Mouse (Mus musculus) ovary, postnatal 36 days (tissue): ENCODE results near the gene Fancc.
"Not testable (repeated sequence)": the region's sequence is repeated elsewhere in the genome, so short reads cannot be mapped to it uniquely, and the experiment has no call there.

Experiments used
- DNase-seq: peaks from one replicate; pipeline ENCODE4 v3.0.0; 2022; ENCODE audit warnings: low spot score, mixed read lengths

The Fancc gene

GRCm38 (mm10) chr13:63418148-63418547, 78.9 kb downstream of the Fancc start:
- DNase-seq = no peak

GRCm38 (mm10) chr13:63416824-63417223, 80.3 kb downstream of the Fancc start:
- DNase-seq = no peak

DNA sequence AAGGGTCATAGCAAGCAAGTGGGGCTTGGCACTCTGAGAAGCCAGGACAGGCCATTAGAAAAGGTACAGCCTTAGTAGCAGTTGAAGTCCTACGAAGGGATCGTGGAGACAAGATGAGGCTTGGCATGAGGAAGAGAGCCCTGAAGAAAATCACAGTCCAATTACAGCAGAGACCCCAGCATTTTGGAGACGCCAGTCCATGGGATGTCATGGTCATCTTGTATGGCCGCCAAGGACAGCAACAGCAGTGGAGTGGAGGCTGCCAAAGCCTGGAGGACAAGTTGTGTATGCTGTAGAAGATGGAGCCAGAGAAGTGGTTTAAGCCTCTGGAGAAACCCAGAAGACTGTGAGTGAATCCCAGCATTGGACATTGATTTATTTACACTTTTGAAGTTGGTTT, 84.4 kb downstream of the Fancc start:
- DNase-seq = no peak

GRCm38 (mm10) chr13:63411310-63412022, 85.6 kb downstream of the Fancc start:
- DNase-seq = no peak

- no peak for DNase-seq
Measured at GRCm38 (mm10) chr13:63410578-63411298, 86.3 kb downstream of the Fancc start.

- no peak for DNase-seq
Measured at GRCm38 (mm10) chr13:63405151-63405550, 91.9 kb downstream of the Fancc start.

DNA sequence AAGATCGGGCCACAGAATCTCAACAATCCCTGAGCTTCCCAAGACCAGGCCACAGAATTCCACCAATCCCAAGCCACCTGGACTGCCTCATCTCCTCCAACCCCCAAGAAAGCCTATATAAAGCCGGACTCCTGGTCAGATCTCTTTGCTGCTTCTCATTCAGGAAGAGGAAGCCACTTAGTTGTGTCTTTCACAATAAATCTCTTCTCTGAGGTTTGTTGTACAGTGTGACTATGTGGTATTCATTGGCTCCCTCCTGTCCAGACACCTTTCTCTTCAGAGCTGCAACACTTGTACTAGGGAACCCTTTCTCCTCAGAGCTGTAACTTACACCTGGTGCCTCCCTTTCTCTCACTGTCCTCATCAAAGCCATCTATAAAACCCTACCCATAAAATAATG, 92.4 kb downstream of the Fancc start:
- no peak for DNase-seq

- DNase-seq = no peak
Measured at GRCm38 (mm10) chr13:63402823-63403222, 94.3 kb downstream of the Fancc start.

DNA sequence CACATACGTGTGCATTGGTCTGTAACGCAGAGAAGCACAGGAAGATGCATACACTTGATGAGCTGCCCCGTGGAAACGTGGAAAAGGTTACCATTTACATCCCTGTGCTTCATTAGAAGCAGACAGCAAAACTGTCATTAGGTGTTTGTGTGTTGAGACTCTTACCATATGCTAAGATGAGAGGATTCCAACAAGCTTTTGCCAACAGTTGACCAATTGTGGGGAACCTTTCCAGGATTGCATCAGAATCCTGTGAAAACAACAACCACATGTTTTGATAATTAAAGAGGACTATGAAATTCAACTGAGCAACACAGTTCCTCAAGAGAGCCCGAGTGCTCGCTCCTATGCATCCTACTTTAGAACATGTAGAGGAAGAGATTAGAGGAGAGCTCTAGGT, 97.0 kb downstream of the Fancc start:
- DNase-seq = no peak

DNA sequence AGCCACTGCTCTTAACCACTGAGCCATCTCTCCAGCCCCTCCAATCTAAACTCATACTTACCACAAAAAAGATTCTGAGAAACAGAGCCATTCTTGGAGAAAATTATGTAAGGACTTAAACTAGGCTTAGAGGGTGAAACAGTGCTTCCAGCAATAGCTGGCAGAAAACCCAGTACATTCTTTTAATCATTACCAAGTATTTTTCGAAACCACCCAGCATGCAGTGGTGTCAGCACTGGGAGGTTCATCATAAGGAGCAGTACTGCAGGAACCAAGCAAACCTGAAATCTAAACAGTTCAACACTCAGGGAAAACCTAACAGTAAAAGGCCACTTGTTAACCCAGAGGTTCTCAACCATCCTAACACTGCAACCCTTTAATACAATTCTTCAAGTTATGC, 99.7 kb downstream of the Fancc start:
- DNase-seq = no peak

DNA sequence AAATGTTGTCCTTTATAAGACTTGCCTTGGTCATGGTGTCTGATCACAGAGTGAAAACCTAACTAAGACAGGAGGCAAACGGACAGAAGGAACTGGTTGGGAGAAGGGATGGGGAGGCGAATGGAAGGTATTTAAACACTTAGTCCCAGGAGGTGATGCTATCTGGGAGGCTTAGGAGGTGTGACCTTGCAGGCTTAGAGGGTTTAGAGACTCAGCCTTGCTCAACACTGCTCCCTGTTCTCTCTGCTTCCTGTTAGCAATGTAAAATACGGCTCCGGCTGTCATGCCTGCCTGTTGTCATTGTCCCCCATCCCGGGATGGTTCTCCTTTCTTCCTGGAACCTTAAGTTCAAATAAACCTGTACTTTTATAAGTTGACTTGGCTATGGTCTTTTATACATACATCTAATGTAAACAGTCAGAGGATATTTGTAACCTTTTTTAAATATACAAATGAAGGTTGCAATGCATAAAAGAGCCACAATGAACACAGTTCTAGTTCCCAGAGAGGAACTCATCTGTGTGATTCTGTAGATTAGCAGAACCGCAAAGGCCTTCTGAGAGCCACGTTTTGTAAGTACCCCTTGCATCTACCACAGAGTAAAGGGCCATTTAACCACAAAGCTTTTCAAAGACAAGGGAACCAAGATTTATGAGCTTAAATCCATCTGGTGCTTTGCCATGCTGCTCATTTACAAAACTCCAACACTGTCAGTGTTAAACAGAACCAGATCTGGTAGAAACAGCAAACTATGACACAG, 102.6 kb downstream of the Fancc start:
- no peak for DNase-seq

DNA sequence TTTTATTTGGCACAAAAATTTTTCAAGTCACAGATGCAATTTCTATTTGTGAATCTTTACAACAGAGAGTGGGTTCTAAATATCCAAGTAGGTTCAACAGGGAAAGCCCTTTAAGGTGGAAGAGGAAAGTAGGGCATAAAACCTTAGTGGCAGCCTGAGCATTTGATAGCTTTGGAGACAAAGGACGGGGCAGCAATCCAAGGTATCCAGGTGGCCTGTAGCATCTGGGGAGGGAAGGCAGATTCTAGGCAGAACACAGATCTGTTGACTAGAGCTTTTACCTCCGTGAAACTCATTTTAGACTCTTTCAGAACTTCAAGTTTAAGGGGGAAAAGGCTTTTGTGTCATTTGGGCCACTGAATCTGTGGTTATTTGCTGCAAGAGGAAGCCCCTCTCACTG, 111.8 kb downstream of the Fancc start:
- DNase-seq = no peak

DNA sequence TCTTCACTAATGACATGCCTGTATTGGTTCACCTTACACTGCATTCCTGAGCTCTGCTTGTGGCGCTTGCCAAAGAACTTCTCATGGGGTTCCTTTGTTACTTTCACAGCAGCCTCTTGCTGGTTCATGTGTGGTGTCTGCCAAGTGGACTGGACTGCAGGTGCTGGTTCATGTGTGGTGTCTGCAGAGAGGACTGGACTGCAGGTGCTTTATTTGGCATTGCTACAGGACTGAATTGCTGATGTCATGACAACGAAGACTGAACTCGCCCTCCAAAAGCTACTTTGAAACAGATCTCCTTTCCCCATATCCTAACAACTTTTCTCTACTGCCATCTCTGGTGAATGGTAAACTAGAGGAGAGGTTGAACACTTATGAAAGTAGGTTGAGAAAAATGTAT, 112.3 kb downstream of the Fancc start:
- DNase-seq = no peak

- no peak for DNase-seq
Measured at GRCm38 (mm10) chr13:63382206-63382605, 114.9 kb downstream of the Fancc start.

GRCm38 (mm10) chr13:63373460-63374166, 123.5 kb downstream of the Fancc start:
- no peak for DNase-seq

- no peak for DNase-seq
Measured at GRCm38 (mm10) chr13:63361755-63362154, 135.3 kb downstream of the Fancc start.

- no peak for DNase-seq
Measured at GRCm38 (mm10) chr13:63360111-63360885, 136.8 kb downstream of the Fancc start.

- DNase-seq = no peak
Measured at GRCm38 (mm10) chr13:63359393-63359792, 137.7 kb downstream of the Fancc start.

DNA sequence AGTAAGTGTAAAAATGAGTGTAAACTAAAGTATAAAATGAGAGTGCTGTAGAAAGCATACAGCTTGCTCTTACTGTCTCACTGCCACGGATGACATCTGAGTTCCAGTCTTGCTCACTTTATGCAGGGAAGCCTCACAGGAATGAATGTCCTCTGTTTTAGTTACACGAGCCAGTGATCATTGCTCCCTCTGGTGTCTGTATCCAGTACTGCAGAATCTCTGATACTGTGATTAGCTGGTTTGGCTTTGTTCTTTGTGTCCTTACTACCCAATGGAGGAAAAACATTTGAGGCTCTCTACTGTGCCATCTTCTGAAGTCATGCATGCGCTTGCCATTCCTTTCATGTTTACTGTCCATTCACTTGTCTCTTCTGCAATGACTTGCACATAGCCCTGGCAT, 140.5 kb downstream of the Fancc start:
- DNase-seq = no peak

DNA sequence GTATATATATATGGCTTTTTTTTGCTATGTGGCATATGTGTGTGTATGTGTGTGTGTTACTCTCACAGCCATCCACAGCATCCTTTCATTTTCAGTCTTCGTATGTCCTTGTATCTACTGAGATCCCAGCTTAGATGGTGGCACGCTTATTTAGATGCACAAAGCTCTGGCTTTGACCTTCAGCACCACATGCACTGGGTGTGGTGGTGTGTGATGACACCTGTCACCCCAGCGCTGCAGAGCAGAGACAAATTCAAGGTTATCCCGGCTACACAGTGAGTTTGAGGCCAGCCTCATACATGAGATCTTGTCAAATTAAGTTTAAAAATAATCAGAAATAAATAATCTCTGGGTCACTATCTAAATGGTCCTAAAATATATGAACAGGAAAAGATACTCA, 141.0 kb downstream of the Fancc start:
- no peak for DNase-seq

DNA sequence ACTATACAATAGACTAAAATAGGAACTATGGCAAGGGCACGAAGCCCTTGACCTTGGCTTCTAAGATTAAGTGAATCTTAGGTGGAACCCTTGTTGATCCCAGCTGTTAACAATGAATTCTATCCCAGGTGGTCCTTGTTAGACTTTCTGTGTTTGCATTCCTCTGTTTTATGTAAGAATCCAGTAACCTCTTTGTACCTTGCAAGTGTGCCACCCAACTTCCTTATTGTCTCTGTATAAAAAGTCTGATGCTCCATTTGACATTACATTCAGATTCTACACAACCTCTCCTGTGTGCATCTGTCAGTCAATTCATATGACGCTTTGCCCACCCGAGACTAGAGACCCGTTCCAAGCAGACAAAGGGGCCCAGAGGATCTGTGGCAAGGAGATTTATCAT, 143.8 kb downstream of the Fancc start:
- not testable (repeated sequence) for DNase-seq

DNA sequence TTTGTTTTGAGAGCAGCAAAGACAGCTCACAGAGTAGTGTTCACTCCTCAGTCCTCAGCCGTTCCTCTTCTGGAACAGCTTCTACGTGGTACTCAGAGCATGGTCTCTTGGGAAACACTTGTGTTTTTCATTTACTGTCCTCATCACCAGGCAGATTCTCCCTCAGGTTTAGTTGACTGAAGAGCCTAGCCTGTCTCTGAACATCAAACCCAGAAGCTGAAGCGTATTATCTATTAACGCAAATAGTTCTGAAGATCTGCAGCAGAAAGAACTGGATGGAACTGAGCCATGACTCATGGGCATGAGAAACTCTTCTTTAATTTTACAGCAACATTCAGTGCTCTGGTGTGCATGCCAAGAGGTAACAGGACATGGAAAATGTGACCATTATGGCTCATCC, 147.0 kb downstream of the Fancc start:
- no peak for DNase-seq
